Mouse (Mus musculus): ENCODE data around the gene Gm13693.
A peak's percentile ranks its signal among the peaks of the same experiment; 100 is the strongest.
"Not testable (repeated sequence)": the region's sequence is repeated elsewhere in the genome, so short reads cannot be mapped to it uniquely, and the experiment has no call there.

Gene Gm13693

GRCm38 (mm10) chr2:83961203-83961602 lies at the start of gene Gm13693:
TSS of gene Gm13693 (plus strand) at chr2:83961503.
- DNase-seq (ENCODE audit: low spot score), result not testable (repeated sequence)

DNA sequence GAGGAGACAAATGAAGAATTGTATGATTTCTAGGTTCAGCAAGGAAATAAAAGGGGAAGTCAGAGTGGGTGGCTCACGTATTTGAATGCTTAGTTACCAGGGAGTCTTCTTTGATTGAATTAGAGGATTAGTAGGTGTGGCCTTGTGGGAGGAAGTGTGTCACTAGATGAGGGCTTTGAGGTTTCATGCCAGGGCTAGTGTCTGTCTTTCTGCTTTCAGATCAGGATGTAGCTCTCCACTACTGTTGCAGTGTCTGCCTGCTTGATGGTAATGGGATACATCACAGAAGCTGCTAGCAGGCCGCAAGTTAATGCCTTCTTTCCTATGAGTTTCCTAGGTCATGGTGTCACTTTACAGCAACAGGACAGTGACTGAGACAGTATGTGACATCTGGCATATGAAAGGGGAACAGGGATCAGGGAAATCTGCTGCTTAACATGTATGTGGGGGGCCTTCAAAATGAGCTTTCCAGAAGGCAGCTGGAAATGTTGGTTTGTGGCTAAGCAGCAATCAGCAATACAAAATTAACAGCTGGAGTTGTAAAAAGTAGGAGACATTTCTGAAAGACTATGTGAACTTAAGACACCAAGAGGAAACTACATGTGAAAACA lies 31.7 kb upstream of the Gm13693 start:
- no peak for DNase-seq (ENCODE audit: low spot score)

DNA sequence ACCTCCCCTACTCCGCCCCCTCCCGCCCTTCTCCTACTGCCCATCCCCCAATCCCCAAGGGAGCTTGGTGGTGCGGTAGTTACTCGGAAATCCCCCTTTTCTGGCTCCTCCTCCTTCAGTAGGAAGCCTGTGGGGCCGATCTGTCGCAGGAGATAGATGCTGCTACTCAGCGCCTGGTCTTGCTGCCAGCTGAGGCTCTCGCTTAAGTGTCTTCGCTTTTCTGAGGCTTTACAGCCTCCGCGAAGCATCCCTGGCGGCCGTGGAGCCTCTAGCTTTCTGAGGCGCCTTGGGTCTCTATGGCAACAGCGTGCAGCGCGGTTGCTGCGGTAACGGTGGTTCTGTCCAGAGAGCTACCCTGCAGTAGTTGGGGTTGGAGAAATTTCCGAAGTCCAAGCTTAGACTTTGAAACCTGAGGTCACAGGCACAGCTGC lies 20.4 kb upstream of the Gm13693 start, which contains the start of gene Zswim2:
Gene Zswim2 (minus strand): TSS at position 298 of the 431 bp plus-strand sequence.
- DNase-seq (ENCODE audit: low spot score), result peak; percentile 55

GRCm38 (mm10) chr2:83941378-83941777 lies 19.9 kb upstream of the Gm13693 start:
- no peak for DNase-seq (ENCODE audit: low spot score)

DNA sequence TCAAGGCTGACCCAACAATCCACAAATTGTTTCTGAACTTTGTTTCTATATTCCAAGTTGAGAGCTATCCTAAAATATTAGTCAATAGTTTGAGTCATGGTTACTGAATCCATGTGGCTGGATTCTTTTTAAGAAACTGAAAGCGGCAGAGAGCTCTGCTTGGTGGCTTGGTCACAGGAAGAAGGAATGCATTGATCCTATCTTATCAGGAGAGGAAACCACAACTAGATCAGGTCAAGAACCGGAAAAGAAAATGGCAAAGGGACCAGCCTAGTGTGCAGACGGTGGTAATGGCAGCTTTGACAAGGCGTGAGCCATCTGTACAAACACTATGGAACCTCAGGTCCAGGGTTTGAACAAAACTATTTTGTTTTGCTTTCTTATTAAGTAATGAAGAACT lies 19.5 kb upstream of the Gm13693 start:
- no peak for DNase-seq (ENCODE audit: low spot score)

DNA sequence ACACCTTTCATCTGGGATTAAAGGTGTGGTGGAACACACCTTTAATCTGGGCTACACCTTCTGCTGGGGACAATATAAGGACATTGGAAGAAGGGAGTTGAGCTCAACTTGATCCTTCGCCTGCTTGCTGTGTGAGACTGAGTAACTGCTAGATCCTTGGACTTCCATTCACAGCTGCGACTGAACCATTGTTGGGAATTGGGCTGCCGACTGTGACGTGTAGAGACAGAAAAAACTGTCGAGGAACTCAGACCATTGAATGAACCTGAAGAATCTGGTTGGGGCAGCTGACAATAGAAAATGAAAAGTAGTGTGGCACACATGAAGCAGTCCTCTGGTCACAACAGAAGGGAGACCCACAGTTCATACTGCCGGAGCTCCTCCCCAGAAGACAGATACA lies 5.9 kb upstream of the Gm13693 start, which contains the start of gene Gm13698:
Gene Gm13698 (plus strand): TSS at position 301 of the 400 bp plus-strand sequence.
- not testable (repeated sequence) for DNase-seq (ENCODE audit: low spot score)

DNA sequence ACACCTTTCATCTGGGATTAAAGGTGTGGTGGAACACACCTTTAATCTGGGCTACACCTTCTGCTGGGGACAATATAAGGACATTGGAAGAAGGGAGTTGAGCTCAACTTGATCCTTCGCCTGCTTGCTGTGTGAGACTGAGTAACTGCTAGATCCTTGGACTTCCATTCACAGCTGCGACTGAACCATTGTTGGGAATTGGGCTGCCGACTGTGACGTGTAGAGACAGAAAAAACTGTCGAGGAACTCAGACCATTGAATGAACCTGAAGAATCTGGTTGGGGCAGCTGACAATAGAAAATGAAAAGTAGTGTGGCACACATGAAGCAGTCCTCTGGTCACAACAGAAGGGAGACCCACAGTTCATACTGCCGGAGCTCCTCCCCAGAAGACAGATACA lies 5.7 kb downstream of the Gm13693 start, which contains the start of gene Gm13695:
Gene Gm13695 (plus strand): TSS at position 301 of the 400 bp plus-strand sequence.
- not testable (repeated sequence) for DNase-seq (ENCODE audit: low spot score)

GRCm38 (mm10) chr2:83972823-83973222 lies 11.5 kb downstream of the Gm13693 start, which contains the start of gene Gm13696:
TSS of gene Gm13696 (plus strand) at chr2:83973123.
- DNase-seq (ENCODE audit: low spot score), result not testable (repeated sequence)

DNA sequence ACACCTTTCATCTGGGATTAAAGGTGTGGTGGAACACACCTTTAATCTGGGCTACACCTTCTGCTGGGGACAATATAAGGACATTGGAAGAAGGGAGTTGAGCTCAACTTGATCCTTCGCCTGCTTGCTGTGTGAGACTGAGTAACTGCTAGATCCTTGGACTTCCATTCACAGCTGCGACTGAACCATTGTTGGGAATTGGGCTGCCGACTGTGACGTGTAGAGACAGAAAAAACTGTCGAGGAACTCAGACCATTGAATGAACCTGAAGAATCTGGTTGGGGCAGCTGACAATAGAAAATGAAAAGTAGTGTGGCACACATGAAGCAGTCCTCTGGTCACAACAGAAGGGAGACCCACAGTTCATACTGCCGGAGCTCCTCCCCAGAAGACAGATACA lies 17.3 kb downstream of the Gm13693 start, which contains the start of gene Gm13694:
Gene Gm13694 (plus strand): TSS at position 301 of the 400 bp plus-strand sequence.
- DNase-seq (ENCODE audit: low spot score), result not testable (repeated sequence)

- not testable (repeated sequence) for DNase-seq (ENCODE audit: low spot score)
Observed at GRCm38 (mm10) chr2:83984443-83984842, 23.1 kb downstream of the Gm13693 start, which contains the start of gene Gm13697. TSS of gene Gm13697 (plus strand) at chr2:83984743.

DNA sequence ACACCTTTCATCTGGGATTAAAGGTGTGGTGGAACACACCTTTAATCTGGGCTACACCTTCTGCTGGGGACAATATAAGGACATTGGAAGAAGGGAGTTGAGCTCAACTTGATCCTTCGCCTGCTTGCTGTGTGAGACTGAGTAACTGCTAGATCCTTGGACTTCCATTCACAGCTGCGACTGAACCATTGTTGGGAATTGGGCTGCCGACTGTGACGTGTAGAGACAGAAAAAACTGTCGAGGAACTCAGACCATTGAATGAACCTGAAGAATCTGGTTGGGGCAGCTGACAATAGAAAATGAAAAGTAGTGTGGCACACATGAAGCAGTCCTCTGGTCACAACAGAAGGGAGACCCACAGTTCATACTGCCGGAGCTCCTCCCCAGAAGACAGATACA lies 28.9 kb downstream of the Gm13693 start, which contains the start of gene Gm13691:
Gene Gm13691 (plus strand): TSS at position 301 of the 400 bp plus-strand sequence.
- not testable (repeated sequence) for DNase-seq (ENCODE audit: low spot score)

DNA sequence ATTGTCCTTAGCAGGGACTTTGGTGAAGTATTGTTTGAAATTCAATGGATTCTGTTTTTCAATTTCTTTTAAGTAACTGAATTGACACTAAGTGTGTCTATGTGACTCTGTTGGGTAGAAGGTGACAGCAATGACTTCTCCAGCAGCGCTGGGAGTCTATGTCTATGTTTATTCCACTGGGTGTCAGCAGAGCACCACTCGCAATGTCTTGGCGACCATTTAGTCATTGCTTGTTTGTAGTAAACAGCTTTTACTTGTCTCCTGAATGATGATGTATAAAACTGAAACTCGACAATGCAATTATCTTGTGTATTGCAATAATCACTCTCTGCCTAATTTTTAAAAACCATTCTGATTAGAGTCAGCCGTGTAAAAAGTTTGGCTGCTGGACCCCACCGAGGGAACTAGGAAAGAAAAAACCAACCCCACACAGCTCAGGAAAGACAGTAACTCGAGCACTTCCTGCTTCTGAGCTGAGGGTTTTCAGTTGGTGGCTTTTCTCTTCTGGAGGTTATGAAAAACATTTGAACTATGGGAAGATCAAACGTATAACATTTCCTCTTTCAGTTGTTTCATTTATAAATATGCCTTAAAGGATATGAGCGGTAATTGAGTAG lies 32.4 kb downstream of the Gm13693 start:
- not testable (repeated sequence) for DNase-seq (ENCODE audit: low spot score)

DNA sequence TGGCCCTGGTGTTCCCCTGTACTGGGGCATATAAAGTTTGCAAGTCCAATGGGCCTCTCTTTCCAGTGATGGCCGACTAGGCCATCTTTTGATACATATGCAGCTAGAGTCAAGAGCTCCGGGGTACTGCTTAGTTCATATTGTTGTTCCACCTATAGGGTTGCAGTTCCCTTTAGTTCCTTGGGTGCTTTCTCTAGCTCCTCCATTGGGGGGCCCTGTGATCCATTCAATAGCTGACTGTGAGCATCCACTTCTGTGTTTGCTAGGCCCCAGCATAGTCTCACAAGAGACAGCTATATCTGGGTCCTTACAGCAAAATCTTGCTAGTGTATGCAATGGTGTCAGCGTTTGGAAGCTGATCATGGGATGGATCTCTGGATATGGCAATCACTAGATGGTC lies 33.2 kb downstream of the Gm13693 start:
- DNase-seq (ENCODE audit: low spot score), result not testable (repeated sequence)

- no peak for DNase-seq (ENCODE audit: low spot score)
Observed at GRCm38 (mm10) chr2:84008913-84009312, 47.6 kb downstream of the Gm13693 start.

- DNase-seq (ENCODE audit: low spot score), result no peak
Observed at GRCm38 (mm10) chr2:84009818-84010217, 48.5 kb downstream of the Gm13693 start.
